ENCODE assay signal across 30 mouse cellular contexts in genomic region chr16:10661385-10661784, GRCm38 (mm10).
DNase-seq lines count a peak whose midpoint lies in the region; ATAC-seq and TF ChIP-seq lines count a peak whose summit lies in the region.
"Had no signal": no experiment of that assay in that cellular context is flagged by ENCODE, and none has a peak within 500 bp of the region (broad histone marks: within the 10 kb centered on the region; RNA-seq: fewer than 3 reads in every experiment).

No protein-coding gene starts in this region.

- H3K9ac ChIP-seq in heart, embryonic 12.5 days: 0 out of 2 replicates have a peak overlapping the region, but pooled peaks have one; percentile 11
- H3K9ac ChIP-seq in hindbrain, postnatal 0 days (replicated peaks; ENCODE audit: low read length): no peak overlapping the region
- no peak overlapping the region for H3K9ac ChIP-seq in hindbrain, embryonic 14.5 days
- no peak overlapping the region for H3K9ac ChIP-seq in stomach, embryonic 16.5 days (ENCODE audit: low read length)
- H3K9ac ChIP-seq: forebrain, embryonic 12.5 days; hindbrain, embryonic 12.5 days; kidney, embryonic 15.5 days; limb, embryonic 13.5 days; lung, embryonic 15.5 days; midbrain, embryonic 12.5 days had no signal

- no peaks in the 10 kb centered on the region for H3K9me3 ChIP-seq in heart, embryonic 12.5 days (replicated peaks)
- no peaks in the 10 kb centered on the region for H3K9me3 ChIP-seq in hindbrain, postnatal 0 days (ENCODE audit: low read length)
- no peaks in the 10 kb centered on the region for H3K9me3 ChIP-seq in hindbrain, embryonic 14.5 days (ENCODE audit: control insufficient read depth, low read length)
- H3K9me3 ChIP-seq in stomach, embryonic 16.5 days (replicated peaks; ENCODE audit: control insufficient read depth, low read length): no peaks in the 10 kb centered on the region
- H3K9me3 ChIP-seq: forebrain, embryonic 12.5 days; hindbrain, embryonic 12.5 days; kidney, embryonic 15.5 days; limb, embryonic 13.5 days; lung, embryonic 15.5 days; megakaryocyte, embryonic 14.5 days; midbrain, embryonic 12.5 days had no signal

- no peaks in the 10 kb centered on the region for H3K36me3 ChIP-seq in heart, embryonic 12.5 days
- no peaks in the 10 kb centered on the region for H3K36me3 ChIP-seq in hindbrain, postnatal 0 days (ENCODE audit: insufficient read depth, low read length)
- H3K36me3 ChIP-seq in hindbrain, embryonic 14.5 days (replicated peaks; ENCODE audit: control insufficient read depth, insufficient read depth): no peaks in the 10 kb centered on the region
- H3K36me3 ChIP-seq in stomach, embryonic 16.5 days (ENCODE audit: control insufficient read depth, insufficient read depth, low read length): no peaks in the 10 kb centered on the region
- H3K36me3 ChIP-seq: forebrain, embryonic 12.5 days; hindbrain, embryonic 12.5 days; kidney, embryonic 15.5 days; limb, embryonic 13.5 days; lung, embryonic 15.5 days; midbrain, embryonic 12.5 days had no signal

- H3K27me3 ChIP-seq in heart, embryonic 12.5 days (replicated peaks): no peaks in the 10 kb centered on the region
- no peaks in the 10 kb centered on the region for H3K27me3 ChIP-seq in hindbrain, postnatal 0 days (ENCODE audit: insufficient read depth, low read length)
- no peaks in the 10 kb centered on the region for H3K27me3 ChIP-seq in hindbrain, embryonic 14.5 days (ENCODE audit: control insufficient read depth, insufficient read depth, low read length)
- no peaks in the 10 kb centered on the region for H3K27me3 ChIP-seq in stomach, embryonic 16.5 days (ENCODE audit: control insufficient read depth, insufficient read depth, low read length)
- H3K27me3 ChIP-seq: CH12.LX; forebrain, embryonic 12.5 days; hindbrain, embryonic 12.5 days; kidney, embryonic 15.5 days; limb, embryonic 13.5 days; megakaryocyte, embryonic 14.5 days; midbrain, embryonic 12.5 days had no signal

- TF ChIP-seq CTCF in hindbrain, postnatal 0 days (IDR thresholded peaks at IDR 0.05; ENCODE audit: low read depth): no peak

- no peak overlapping the region for H3K4me3 ChIP-seq in heart, embryonic 12.5 days
- no peak overlapping the region for H3K4me3 ChIP-seq in hindbrain, postnatal 0 days (ENCODE audit: low read length)
- H3K4me3 ChIP-seq in hindbrain, embryonic 14.5 days (replicated peaks; ENCODE audit: low read length): no peak overlapping the region
- no peak overlapping the region for H3K4me3 ChIP-seq in stomach, embryonic 16.5 days (replicated peaks; ENCODE audit: low read length)
- H3K4me3 ChIP-seq: erythroblast, embryonic 14.5 days; forebrain, embryonic 12.5 days; hindbrain, embryonic 12.5 days; kidney, embryonic 15.5 days; limb, embryonic 13.5 days; lung, embryonic 15.5 days; megakaryocyte, embryonic 14.5 days; midbrain, embryonic 12.5 days had no signal

- peaks cover 53% of the 10 kb centered on the region for H3K4me1 ChIP-seq in heart, embryonic 12.5 days (replicated peaks)
- H3K4me1 ChIP-seq in hindbrain, postnatal 0 days (ENCODE audit: insufficient read depth, low read length): peaks cover 4% of the 10 kb centered on the region; the same call in 1 of the 2 replicates
- peaks cover 9% of the 10 kb centered on the region; the same call in 1 of the 2 replicates for H3K4me1 ChIP-seq in hindbrain, embryonic 14.5 days (replicated peaks; ENCODE audit: control insufficient read depth, insufficient read depth, low read length)
- H3K4me1 ChIP-seq in stomach, embryonic 16.5 days (ENCODE audit: control insufficient read depth, insufficient read depth, low read length): peaks cover 46% of the 10 kb centered on the region

- 29% methylated on average over 2 of the region's 2 CpGs for WGBS in heart, embryonic 12.5 days
- WGBS in hindbrain, postnatal 0 days: 48% methylated on average over 2 of the region's 2 CpGs
- 59% methylated on average over 2 of the region's 2 CpGs for WGBS in hindbrain, embryonic 14.5 days
- 61% methylated on average over 2 of the region's 2 CpGs for WGBS in stomach, embryonic 16.5 days

- DNase-seq in cerebellum, adult 9-10 months: peak; percentile 37
- no peak for DNase-seq in cerebellum, adult 8-10 months
- DNase-seq in heart, adult 18-20 months: no peak
- DNase-seq in hindbrain, postnatal 0 days (ENCODE audit: low spot score): peak; percentile 23
- no peak for DNase-seq in hindbrain, embryonic 14.5 days (ENCODE audit: low spot score)
- no peak for DNase-seq in lung, postnatal 4 days
- DNase-seq: adrenal gland, adult 2 months; adrenal gland, postnatal 36 days; gastrocnemius, postnatal 25 days; heart, adult 11 months; kidney, adult 18-20 months; kidney, postnatal 25 days; lung, postnatal 36 days; spleen, adult 18-20 months; thymus, adult 2 months; thymus, postnatal 36 days had no signal

- no peak overlapping the region for H3K4me2 ChIP-seq in heart, embryonic 12.5 days
- H3K4me2 ChIP-seq in hindbrain, postnatal 0 days (ENCODE audit: low read depth, low read length): no peak overlapping the region
- H3K4me2 ChIP-seq in hindbrain, embryonic 14.5 days (replicated peaks): no peak overlapping the region
- no peak overlapping the region for H3K4me2 ChIP-seq in stomach, embryonic 16.5 days (ENCODE audit: low read depth, low read length)
- H3K4me2 ChIP-seq: forebrain, embryonic 12.5 days; hindbrain, embryonic 12.5 days; kidney, embryonic 15.5 days; limb, embryonic 13.5 days; liver, embryonic 11.5 days; lung, embryonic 15.5 days; midbrain, embryonic 12.5 days had no signal

- ATAC-seq in heart, embryonic 12.5 days (ENCODE audit: insufficient number of reproducible peaks, low FRiP score): no peak
- ATAC-seq in hindbrain, postnatal 0 days: 0 out of 2 replicates have a peak, but pooled peaks have one; percentile 31
- ATAC-seq in hindbrain, embryonic 14.5 days (ENCODE audit: low FRiP score): no peak
- no peak for ATAC-seq in stomach, embryonic 16.5 days (ENCODE audit: insufficient read depth, low FRiP score)
- ATAC-seq: activated CD4-positive, CD25-positive, alpha-beta regulatory T cell, adult 4 months; inflammation-experienced regulatory T-cells, adult 6 months had no signal

- no peak overlapping the region for H3K27ac ChIP-seq in heart, embryonic 12.5 days (ENCODE audit: poor library complexity, severe bottlenecking)
- peak overlapping the region; percentile 4; the same call in 1 of the 2 replicates for H3K27ac ChIP-seq in hindbrain, postnatal 0 days
- no peak overlapping the region for H3K27ac ChIP-seq in hindbrain, embryonic 14.5 days
- H3K27ac ChIP-seq in stomach, embryonic 16.5 days (ENCODE audit: low read length): 0 out of 2 replicates have a peak overlapping the region, but pooled peaks have one; percentile 4
- H3K27ac ChIP-seq: forebrain, embryonic 12.5 days; hindbrain, embryonic 12.5 days; limb, embryonic 13.5 days; lung, embryonic 15.5 days; midbrain, embryonic 12.5 days had no signal

Comparison
In these comparisons a context has a peak if more than half of its experiments do, and no peak if none do; other contexts are left out.
1. DNase-seq: peak in cerebellum, adult 9-10 months (single experiment) and hindbrain, postnatal 0 days (single experiment); none in cerebellum, adult 8-10 months (single experiment), heart, adult 18-20 months (0 of 2), hindbrain, embryonic 14.5 days (single experiment) and lung, postnatal 4 days (0 of 2).
2. H3K27ac ChIP-seq: peak in hindbrain, postnatal 0 days (single experiment) and stomach, embryonic 16.5 days (single experiment); none in heart, embryonic 12.5 days (single experiment) and hindbrain, embryonic 14.5 days (single experiment).